Comparison of ENCODE assay signal across 7 mouse cellular contexts in the genomic region with DNA sequence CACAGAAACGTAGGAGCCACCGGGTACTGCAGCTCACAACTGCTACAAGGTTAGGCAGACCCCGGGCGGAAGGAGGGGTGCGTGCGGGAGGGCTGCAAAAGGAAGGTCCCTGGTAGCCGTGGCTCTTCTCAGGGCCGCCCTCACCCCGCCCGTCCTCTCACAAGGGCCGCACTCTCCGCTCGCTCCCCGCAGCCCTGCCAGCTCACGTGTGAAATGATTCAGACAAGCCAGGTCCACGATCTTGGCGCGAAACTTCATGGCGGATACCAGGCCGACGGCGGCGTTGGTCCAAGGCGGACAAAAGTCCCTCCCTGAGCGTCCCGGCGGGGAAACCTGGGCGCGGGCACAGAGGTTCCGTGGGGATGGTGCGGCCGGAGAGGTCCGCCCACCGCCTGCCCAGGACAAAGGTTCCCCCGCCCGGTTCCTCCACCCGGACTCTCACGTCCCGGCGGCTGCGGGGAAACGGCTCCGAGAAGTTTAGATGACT. TPM values are rescaled to one million over a fixed set of nuclear protein-coding genes. Genes with fewer than 3 reads are reported as not detected.
DNase-seq lines count a peak whose midpoint lies in the region; ATAC-seq lines count a peak whose summit lies in the region.

A gene (minus strand): TSS at position 339 of the 487 bp plus-strand sequence.

- WGBS in intestine, embryonic 15.5 days = under 1% methylated on average over 43 of the region's 43 CpGs
- under 1% methylated on average over 43 of the region's 43 CpGs for WGBS in midbrain, embryonic 10.5 days

- no peaks in the 10 kb centered on the region for H3K9me3 ChIP-seq in intestine, embryonic 15.5 days
- H3K9me3 ChIP-seq in midbrain, embryonic 10.5 days (replicated peaks) = no peaks in the 10 kb centered on the region

- peak within 1 kb of the TSS; percentile 94 for H3K27ac ChIP-seq in intestine, embryonic 15.5 days
- H3K27ac ChIP-seq in midbrain, embryonic 10.5 days (replicated peaks) = peak within 1 kb of the TSS; percentile 97

- peak within 1 kb of the TSS; percentile 80 for H3K4me3 ChIP-seq in intestine, embryonic 15.5 days (replicated peaks)
- H3K4me3 ChIP-seq in midbrain, embryonic 10.5 days = peak within 1 kb of the TSS; percentile 77

- H3K36me3 ChIP-seq in intestine, embryonic 15.5 days = 0 out of 2 replicates have a peak, but pooled peaks cover 3% of the 10 kb centered on the region
- peaks cover 29% of the 10 kb centered on the region for H3K36me3 ChIP-seq in midbrain, embryonic 10.5 days

- H3K4me1 ChIP-seq in intestine, embryonic 15.5 days (replicated peaks) = peaks cover 3% of the 10 kb centered on the region; the same call in 1 of the 2 replicates
- peaks cover 26% of the 10 kb centered on the region for H3K4me1 ChIP-seq in midbrain, embryonic 10.5 days

- peak within 1 kb of the TSS; percentile 85 for H3K9ac ChIP-seq in intestine, embryonic 15.5 days

- peak; percentile 99 for ATAC-seq in intestine, embryonic 15.5 days

- peak; percentile 89 to 92 for DNase-seq in adrenal gland, adult 18-20 months (ENCODE audit: low spot score in 2 of 2)
- DNase-seq in embryo, embryonic 11 days = peak; percentile 92
- peak; percentile 81 to 85 for DNase-seq in gastrocnemius, postnatal 36 days
- peak; percentile 76 to 78 for DNase-seq in left cerebral cortex, postnatal 25 days (ENCODE audit: low spot score in 2 of 2)
- DNase-seq in midbrain, embryonic 10.5 days (ENCODE audit: low spot score) = peak; percentile 88
- DNase-seq in right cerebral cortex, postnatal 4 days = peak; percentile 74

- intact Hi-C loops in gastrocnemius, postnatal 36 days (cut with DNase I) = no loop called here
- intact Hi-C loops in left cerebral cortex, postnatal 25 days (cut with DNase I) = loop anchor here (5.0 kb wide), 1 partner anchor 106 kb away; a partner anchor contains a TSS

- no peaks in the 10 kb centered on the region for H3K27me3 ChIP-seq in intestine, embryonic 15.5 days (replicated peaks)
- no peaks in the 10 kb centered on the region for H3K27me3 ChIP-seq in midbrain, embryonic 10.5 days (ENCODE audit: low read depth, poor library complexity, severe bottlenecking)

- H3K4me2 ChIP-seq in intestine, embryonic 15.5 days (replicated peaks) = peak within 1 kb of the TSS; percentile 74

RNA-seq across cellular contexts. Expression of the gene that starts here (rescaled TPM):
- total RNA-seq in adrenal gland, adult 18-20 months (2021) = 1 to 10 TPM; 7.3 to 7.4 TPM
- total RNA-seq in gastrocnemius, postnatal 36 days (2021) = 1 to 10 TPM; 7.0 to 7.7 TPM
- polyA plus RNA-seq in intestine, embryonic 15.5 days (2015; fragmentation: Nextera tagmentation; extraction: Ambion mirVana) = 13.2 and 14.1 TPM in 2 replicates
- total RNA-seq in left cerebral cortex, postnatal 25 days (2021) = 10 to 100 TPM; 11.0 to 13.6 TPM
- polyA plus RNA-seq in midbrain, embryonic 10.5 days (2016; fragmentation: Nextera tagmentation; extraction: Ambion mirVana) = 21.5 and 23.2 TPM in 2 replicates

Comparison
In these comparisons a context has a peak if more than half of its experiments do, and no peak if none do; other contexts are left out.
1. Peak in every context shown above with its lines: DNase-seq, ATAC-seq, H3K4me3 ChIP-seq and H3K27ac ChIP-seq.